Mouse (Mus musculus): ENCODE data around the gene N4bp1.

Gene N4bp1

DNA sequence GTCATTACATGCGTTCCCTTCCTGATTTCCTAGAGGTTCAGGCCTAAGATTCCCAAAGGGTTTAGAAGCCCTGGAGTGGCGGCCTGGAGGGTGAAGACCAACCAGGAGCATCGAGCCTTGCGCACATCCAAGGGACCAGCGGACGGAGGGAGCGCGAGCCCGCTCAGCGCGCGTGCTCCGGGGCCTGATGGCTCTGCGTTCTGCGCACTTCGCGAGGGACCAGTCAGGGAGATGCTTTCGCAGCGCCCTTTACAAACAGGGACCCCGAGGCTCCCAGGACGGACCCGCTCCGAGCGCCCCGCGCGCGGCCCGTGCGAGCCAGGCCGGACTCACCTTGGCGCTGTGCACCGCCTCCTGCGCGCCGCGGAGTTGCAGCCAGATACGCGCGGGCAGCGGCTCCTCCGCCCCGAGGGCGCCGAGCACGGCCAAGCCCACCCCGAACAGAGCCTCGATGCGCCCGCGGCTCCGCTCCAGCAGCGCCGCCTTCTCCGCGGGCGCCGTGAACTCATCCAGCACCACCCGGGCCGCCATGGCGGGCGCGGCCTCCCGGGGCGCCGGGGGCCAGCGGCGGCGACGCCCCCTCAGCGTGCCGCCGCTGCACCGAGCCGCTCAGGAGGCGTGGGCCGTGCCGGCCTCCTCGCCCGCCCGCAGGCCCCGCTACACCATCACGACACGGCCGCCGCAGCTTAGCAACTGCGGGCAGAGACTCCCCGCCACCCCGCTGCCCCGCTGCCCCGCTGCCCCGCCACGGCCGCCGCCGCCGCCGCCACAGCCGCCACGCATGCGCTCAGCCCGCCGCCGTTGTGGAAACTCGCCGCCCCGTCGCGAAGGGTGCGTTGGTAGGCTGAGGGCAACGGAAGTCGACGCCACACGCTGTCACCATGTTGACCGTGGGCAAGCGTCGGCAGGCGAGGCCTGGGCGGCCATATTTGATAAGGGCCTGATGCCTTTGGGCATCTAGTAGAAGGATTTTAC is at the start of gene N4bp1:
Gene N4bp1, minus strand, starts transcription at position 770 of the 975 bp plus-strand sequence.
- peak; percentile 81 to 86 for DNase-seq (ENCODE audit: low spot score in 2 of 2)

GRCm38 (mm10) chr8:86934841-86935240 is 49.8 kb upstream of the N4bp1 start:
- DNase-seq (ENCODE audit: low spot score in 2 of 2) = no peak

DNA sequence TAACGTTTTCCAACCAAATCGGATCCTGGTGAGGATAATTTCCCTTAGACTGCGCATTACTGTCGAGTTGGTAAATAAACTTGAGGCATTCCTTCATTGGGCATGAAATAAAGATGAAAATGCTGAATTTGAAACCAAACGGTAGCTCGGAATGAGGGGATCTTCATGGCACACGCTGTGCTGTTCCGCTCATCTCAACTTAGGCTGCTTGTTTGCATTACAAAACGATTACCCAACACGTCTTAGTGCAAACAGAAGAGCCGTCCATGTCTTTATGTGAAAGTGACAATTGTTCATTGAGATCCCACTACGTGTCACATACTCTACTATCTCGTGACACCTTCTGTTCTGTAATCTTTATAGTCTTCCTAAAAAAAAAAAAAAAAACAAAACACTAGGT is 49.3 kb upstream of the N4bp1 start:
- DNase-seq (ENCODE audit: low spot score in 2 of 2) = no peak

DNA sequence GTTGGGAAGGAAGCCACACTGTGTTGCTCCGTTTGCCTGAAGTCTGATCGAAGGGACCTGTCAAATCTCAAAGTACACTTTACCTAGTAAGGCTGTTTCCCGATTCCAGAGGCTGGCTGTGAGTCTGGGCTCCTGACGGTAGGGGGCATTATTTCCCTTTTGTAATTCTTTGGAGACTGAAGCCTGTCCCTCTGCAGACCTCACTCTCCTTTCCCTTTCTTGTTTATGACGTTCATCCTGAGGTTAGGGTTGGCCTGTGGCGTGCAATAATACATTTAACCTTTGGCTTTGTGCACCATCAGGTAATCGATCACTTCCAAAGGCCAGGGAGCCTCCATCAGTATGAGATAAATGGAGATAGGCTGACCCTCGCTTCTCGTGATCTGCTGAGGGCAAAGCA is 48.8 kb upstream of the N4bp1 start:
- no peak for DNase-seq (ENCODE audit: low spot score in 2 of 2)

DNA sequence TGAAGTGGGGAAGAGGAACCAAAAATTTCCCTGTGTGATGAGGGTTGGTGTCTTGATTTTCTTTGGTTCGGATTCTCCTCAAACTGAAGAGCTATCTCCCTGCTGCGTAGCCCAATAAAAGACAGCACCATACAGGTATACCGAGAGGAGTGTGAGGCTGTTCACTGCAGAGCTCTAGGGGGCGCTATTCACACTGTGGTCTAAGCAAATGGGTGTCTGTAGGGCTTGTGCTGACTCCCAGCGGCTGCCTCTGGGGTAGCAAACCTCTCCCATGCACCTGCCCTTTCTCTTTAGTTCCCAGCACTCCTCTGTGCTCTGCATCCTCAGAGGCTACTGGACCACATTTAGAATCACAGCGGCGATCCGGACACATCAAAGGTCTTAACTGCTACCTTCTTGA is 41.2 kb upstream of the N4bp1 start:
- DNase-seq (ENCODE audit: low spot score in 2 of 2) = no peak

DNA sequence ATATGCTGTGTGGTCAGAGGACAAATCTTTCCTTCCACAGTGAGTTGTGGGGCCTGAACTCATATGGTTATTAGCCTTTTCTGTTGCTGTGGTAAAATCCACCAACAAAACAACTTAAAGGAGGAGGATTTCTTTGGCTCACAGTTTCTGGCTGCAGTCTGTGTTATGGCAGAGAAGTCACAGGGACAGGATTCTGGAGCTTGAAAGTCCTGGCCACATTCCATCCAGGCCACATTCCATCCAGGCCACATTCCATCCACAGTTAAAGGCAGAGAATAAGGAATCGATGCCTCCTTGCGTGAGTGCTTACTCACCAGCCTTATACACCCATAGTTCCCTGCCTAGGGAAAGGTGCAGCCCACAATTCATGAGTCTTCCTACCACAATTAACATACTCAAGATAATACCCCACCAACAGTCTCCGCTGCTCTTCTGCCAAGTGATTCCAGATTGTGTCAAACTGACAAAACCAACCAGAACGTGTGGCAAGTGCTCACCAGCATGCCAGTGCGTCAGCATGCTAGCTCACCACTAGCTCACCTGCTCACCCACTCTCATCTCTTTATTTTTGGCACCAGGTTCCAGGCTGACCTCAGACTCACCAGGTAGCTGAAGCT is 38.3 kb upstream of the N4bp1 start:
- no peak for DNase-seq (ENCODE audit: low spot score in 2 of 2)

DNA sequence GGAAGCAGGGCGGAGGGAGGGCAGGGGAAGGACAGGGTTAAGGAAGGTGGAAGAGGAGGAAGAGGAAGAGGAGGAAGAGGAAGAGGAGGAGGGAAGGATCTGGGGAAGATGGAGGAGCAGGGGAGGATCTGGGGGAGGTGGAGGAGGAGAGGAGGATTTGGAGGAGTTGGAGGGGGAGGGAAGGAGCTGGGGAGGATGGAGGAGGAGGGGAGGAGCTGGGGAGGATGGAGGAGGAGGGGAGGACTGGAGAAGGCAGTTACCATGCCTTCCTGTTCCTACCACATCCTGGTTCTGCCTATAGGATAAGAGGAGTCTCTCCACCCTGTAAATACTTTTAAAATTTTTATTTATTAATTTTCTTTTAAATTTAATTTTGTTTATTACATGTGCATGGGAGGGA is 37.6 kb upstream of the N4bp1 start:
- DNase-seq (ENCODE audit: low spot score in 2 of 2) = no peak

GRCm38 (mm10) chr8:86922141-86922540 is 37.1 kb upstream of the N4bp1 start:
- DNase-seq (ENCODE audit: low spot score in 2 of 2) = no peak

DNA sequence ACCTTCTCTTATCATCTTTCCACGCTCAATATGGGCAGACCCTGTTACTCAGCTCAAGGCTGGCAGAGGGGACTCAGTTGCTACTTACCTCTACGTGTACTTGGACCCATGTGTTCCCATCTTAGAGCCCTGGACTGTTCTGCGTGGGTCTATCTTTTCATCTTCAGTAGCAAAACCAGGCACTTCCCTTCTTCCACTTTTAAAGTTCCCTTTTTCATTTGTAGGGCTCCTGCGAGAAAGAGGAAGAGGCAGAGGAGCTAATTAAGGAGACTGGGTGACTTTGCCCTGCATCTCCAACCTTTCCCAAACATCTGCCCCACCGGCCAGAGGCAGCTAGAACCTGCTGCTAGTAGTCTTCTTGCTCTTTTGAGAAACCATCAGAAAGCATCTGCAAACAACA is 35.9 kb upstream of the N4bp1 start:
- no peak for DNase-seq (ENCODE audit: low spot score in 2 of 2)

DNA sequence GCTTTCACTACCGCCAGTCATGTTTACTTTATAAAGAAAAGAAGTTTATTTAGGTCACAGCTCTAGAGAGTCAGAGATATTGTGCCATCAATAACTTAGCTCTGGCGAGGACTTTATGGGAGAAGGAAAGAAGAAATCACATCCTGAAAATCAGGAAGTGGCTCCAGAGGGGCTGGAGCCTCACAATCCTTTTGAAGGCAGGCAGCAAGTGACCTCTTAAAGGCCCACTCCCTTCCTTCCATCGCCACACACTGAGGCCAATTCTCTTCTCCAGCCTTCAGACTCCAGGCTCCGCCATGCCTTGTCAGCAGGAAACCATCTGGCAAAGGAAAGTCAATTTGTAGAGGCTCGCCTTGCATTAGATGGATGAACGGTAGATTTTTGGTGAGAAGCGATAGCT is 35.4 kb upstream of the N4bp1 start:
- no peak for DNase-seq (ENCODE audit: low spot score in 2 of 2)

GRCm38 (mm10) chr8:86920024-86920423 is 35.0 kb upstream of the N4bp1 start:
- no peak for DNase-seq (ENCODE audit: low spot score in 2 of 2)

DNA sequence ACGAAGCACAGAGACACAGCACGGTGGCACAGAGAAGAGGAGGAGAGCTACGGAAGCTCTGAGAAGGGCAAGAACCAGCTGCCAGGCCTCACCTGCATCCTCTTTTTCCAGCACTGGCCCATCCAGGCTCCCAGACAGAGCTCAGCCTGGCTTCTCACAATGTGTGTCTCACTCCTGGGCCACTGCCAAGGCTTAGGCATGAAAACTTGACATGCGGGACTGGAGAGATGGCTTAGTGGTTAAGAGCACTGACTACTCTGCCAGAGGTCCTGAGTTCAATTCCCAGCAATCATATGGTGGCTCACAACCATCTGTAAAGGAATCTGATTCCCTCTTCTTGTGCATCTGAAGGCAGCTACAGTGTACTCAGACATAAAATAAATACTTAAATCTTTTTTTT is 34.2 kb upstream of the N4bp1 start:
- no peak for DNase-seq (ENCODE audit: low spot score in 2 of 2)

DNA sequence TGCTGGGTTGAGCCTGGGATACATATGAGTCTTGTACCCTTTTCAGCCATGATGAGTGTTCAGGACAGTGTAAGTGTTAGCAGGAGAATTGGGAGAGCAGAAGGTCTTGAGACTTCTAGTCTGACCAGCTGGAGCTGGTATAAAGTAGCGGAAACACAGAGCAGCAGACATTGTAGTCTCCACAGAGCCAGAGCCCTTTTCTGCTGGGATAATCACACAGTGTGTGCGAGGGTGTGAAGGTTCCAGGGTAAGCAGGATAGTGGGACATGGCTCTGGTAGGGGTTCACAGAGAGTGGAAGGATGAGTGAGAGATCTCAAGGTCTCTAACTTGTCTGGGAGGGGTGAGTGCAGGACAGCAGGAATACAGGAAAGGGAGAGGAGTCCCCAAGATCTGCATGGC is 33.0 kb upstream of the N4bp1 start:
- DNase-seq (ENCODE audit: low spot score in 2 of 2) = no peak

DNA sequence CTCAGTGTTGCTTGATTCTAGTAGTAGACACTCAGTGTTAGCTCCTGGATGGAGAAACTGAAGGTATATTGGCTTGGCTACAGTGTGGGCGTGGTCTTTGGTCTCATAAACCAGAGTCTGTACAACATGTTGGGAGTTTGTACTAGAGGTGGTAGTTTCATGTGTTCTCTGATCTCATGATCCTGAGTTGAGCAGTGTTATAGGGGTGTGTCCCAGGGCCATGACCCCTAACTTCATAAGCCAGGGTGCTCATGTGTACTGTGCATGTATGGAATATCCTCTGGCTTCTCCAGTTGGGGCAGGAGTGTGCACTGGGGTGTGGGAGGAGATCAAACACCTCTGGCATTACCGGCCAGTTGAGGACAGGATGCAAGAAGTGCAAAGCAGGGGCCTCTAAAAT is 32.6 kb upstream of the N4bp1 start:
- no peak for DNase-seq (ENCODE audit: low spot score in 2 of 2)

GRCm38 (mm10) chr8:86916369-86916768 is 31.3 kb upstream of the N4bp1 start:
- no peak for DNase-seq (ENCODE audit: low spot score in 2 of 2)

DNA sequence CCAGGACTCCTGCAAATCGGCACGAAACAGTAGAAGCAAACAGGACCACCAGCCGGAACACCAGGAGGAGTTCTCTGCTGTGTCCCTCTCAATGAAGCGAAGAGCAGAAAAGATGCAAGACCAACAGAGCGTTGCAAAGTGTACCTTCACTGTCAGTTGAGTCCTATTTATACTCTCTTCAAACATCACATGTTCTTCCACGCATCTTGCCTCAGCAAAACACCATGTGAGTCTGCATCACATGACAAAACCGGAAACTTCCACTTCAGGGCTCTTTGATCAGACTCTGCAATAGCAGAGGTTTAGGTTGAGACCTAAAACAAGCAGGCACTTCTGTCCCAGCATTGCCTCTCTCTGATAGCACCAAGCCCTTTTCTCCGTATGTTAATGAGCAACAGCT is 26.1 kb upstream of the N4bp1 start:
- DNase-seq (ENCODE audit: low spot score in 2 of 2) = no peak

DNA sequence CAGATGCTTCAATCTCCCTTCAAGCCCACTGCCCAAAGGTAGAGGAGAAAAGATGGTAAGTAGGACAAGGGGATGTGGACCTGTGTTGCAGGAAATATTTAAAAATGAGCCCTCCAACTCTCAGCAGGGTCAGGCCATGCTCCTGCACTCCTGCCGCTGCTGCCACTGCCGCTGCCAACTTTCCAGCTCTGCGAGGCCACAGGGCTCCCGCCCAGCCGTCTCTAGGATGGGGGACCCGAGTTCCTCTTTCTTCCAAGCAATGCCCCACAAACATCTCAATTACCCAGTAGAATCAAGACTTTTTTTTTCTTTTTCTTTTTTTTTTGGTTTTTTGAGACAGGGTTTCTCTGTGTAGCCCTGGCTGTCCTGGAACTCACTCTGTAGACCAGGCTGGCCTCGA is 25.2 kb upstream of the N4bp1 start:
- no peak for DNase-seq (ENCODE audit: low spot score in 2 of 2)

- DNase-seq (ENCODE audit: low spot score in 2 of 2) = peak; percentile 31 to 60
Measured at GRCm38 (mm10) chr8:86908536-86908935, 23.5 kb upstream of the N4bp1 start.

GRCm38 (mm10) chr8:86904911-86905310 is 19.9 kb upstream of the N4bp1 start:
- DNase-seq (ENCODE audit: low spot score in 2 of 2) = no peak

GRCm38 (mm10) chr8:86903104-86903503 is 18.0 kb upstream of the N4bp1 start:
- peak; percentile 55 to 78 for DNase-seq (ENCODE audit: low spot score in 2 of 2)

GRCm38 (mm10) chr8:86902656-86903055 is 17.6 kb upstream of the N4bp1 start:
- DNase-seq (ENCODE audit: low spot score in 2 of 2) = no peak

DNA sequence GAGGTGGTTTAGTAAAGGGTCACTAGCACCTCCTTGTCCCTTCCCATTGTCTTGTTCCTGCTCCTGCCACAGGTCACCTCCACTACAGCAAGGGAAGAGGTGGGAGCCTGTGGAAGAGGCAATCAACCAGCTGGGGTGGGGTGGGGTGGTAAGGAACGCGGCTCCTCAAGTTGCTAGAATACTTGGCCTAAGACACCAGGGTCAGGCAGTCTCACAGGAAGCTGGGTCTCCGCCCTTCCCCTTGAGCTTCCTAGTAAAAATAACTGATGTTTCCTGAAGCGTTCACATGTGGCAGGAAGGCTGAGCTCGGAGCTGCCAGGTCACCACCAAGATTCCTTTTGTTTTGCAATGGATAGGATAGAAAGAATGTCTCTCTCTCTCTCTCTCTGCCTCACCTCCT is 16.9 kb upstream of the N4bp1 start:
- DNase-seq (ENCODE audit: low spot score in 2 of 2) = no peak

GRCm38 (mm10) chr8:86897726-86898419 is 12.8 kb upstream of the N4bp1 start:
- DNase-seq (ENCODE audit: low spot score in 2 of 2) = no peak

Data from spleen, postnatal 14 days (tissue).